Mouse (Mus musculus) left cerebral cortex, adult 6 months (tissue): ENCODE data around the gene Sh3gl2. TPM values are rescaled to one million over a fixed set of nuclear protein-coding genes. Genes with fewer than 3 reads are reported as not detected.

Source experiments
- long read RNA-seq, 2 experiments: library from polyadenylated mRNA; unstranded; transcript quantifications; one replicate each; pipeline ENCODE4 v2.0.0; 2019 to 2020
- polyA plus RNA-seq: library from polyadenylated mRNA; unstranded; fragments of <200 nt; fragmentation: Nextera tagmentation; gene quantifications from 2 replicates; pipeline ENCODE4 v1.2.3, GENCODE M21; 2021

The Sh3gl2 gene
- polyA plus RNA-seq: 243 and 255 TPM in 2 replicates
- long read RNA-seq, experiment 1, transcript Sh3gl2-201 (9 exons, 2,822 nt): major isoform, 1,591 of 1,700 reads
- long read RNA-seq, experiment 1, partial matches to known transcripts: 34 of 1,700 reads
- long read RNA-seq, experiment 1, other reads (novel, unspliced or antisense): 75 of 1,700 reads
- long read RNA-seq, experiment 2, transcript Sh3gl2-201 (9 exons, 2,822 nt): major isoform, 125 of 195 reads
- long read RNA-seq, experiment 2, partial matches to known transcripts: 4 of 195 reads
- long read RNA-seq, experiment 2, other reads (novel, unspliced or antisense): 66 of 195 reads

GRCm38 (mm10) chr4:85205071-85205635, at the start of gene Sh3gl2:
Gene Sh3gl2, plus strand, starts transcription at chr4:85205126.

GRCm38 (mm10) chr4:85513792-85514191, 308.9 kb downstream of the Sh3gl2 start, which contains the start of gene Adamtsl1:
Gene Adamtsl1, plus strand, starts transcription at chr4:85514172.

